Mouse (Mus musculus) gonadal fat pad, adult 2 months (tissue): ENCODE measurements around the gene Olfr223. TPM values are rescaled to one million over a fixed set of nuclear protein-coding genes. Genes with fewer than 3 reads are reported as not detected.
"Not testable (repeated sequence)": the region's sequence is repeated elsewhere in the genome, so short reads cannot be mapped to it uniquely, and the experiment has no call there.

Experiments
- DNase-seq: peaks from one replicate; pipeline ENCODE4 v3.0.0-alpha.2; 2012; ENCODE audit warnings: low read depth
- polyA plus RNA-seq: library from polyadenylated mRNA; depleted of rRNA; stranded (reverse); fragments of >200 nt; gene quantifications from 2 replicates; pipeline ENCODE4 v1.2.3, GENCODE M21; 2012; rRNA removed

Olfr223 gene
- polyA plus RNA-seq, 1 experiment = not detected

DNA sequence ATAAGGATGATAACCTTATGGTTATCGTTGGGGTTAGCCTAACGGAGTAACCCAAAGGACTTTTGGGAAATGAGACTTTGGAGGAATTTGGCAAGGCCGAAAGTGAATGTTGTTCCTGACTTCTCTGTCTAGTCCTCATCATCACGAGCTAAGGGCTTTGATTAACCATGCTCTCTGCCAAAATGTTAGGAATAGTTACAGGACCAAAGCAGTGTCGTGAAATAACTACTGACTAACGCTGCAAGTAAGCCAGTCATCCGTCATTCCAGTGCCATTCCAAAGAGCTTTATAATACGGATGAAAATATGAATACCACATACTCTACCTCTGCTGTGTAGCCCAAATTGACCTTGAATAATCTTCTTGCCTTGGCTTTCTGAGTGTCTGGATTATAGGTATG, 3.9 kb upstream of the Olfr223 start:
- DNase-seq = no peak

DNA sequence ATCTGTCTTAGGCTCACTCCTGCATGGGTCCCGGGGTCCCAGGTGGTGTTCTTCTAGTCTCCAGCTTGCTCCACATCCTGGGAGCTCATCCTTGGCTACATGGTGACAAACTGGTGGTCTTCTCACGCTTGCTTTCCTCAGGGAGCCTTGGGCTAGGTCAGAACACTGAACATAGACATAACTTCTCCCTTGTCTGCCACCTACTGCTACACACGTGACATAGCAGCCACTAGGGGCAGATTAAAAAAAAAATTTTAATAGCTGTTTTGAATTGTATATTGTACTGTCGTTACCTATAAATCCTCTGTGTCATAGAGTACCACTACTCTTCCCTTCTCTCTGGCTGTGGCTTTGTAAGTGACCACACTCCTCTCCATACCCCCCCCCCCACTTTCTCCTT, 3.0 kb upstream of the Olfr223 start:
- DNase-seq = no peak

DNA sequence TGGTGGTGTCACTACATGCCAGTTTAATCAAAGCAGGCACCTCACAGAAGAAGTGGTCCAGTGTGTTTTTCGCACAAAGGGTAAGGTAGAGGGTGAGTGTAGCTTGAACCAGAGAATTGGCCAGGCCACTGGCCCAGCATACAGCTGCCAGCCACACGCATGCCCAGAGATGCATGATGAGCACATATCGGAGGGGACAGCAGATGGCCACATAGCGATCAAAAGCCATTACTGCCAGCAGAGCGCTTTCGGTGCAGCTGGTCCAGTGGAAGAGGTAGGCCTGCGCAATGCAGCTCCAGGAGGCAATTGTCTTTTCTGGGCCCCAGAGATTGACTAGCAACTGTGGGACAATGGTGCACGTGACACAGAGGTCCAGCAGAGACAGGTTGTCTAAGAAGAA, 3.6 kb downstream of the Olfr223 start:
- no peak for DNase-seq

DNA sequence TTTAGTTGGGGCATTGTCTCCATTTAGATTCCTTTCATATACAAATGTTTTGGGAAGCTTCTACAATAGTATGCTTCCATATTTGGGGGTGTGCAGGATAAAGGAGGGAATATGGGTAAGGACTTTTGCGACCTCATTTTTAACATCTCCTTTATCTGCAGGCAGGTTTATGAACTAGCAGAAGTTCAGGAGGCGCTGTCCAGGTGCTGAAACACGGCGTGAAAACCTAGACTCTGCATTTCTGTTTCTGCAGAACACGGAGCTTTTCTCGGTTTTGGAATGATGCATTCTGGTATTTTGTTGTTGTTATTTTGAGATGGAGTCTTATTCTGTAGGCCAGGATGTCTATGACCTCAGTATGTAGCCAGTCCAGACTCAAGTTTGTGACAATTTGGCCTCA, 8.6 kb downstream of the Olfr223 start:
- DNase-seq = no peak

DNA sequence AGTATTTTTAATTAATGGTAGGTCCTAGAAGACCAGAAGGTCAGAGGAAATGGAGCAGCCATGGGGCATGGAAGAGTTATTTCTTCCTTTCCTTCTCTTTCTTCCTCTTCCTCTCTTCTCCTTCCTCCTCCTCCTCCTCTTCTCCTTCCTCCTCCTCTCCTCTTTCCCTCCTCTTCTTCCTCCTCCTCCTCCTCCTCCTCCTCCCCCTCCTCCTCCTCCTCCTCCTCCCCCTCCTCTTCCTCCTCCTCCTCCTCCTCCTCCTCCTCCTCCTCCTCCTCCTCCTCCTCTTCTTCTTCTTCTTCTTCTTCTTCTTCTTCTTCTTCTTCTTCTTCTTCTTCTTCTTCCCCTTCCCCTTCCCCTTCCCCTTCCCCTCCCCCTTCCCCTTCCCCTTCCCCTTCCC, 17.0 kb downstream of the Olfr223 start, which contains the start of gene Olfr222:
Gene Olfr222, minus strand, starts transcription at position 101 of the 400 bp plus-strand sequence.
- not testable (repeated sequence) for DNase-seq

DNA sequence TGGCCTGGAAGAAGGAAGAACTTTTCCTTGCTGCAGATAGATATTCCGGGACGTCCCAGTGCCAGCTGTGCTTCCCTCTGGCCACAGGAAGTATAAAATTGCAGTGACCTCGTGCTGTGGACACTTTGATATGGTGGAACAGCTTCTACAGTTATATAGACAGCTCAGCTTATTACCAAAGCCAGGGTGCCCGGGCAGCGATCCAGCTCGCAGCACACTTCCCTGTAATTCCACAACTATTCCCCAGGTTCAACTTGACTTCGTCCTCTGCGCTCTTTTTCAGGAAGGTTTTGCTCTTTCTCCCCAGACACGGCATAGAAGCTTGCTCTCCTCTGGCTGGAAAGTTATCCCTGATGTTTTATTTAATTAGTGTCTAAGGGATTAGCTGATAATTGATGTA, 17.4 kb downstream of the Olfr223 start:
- no peak for DNase-seq

DNA sequence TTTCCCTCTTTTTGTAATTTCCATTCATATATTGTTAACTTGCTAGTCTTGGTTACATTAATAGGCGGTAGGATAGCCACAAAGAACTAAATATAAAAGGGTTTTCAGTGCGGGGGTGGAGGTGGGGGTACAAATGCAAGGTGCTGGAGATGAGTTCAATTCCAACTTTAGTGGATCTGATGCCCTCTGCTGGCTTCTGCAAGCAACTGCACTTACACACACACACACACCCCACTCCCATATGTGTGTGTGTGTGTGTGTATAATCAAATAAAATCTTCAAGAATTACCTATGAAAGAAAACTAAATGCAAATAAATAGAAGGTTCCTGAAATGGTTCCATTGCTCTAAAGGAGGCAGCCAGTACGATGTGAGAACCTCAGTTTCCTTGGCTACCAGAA, 23.8 kb downstream of the Olfr223 start:
- no peak for DNase-seq

DNA sequence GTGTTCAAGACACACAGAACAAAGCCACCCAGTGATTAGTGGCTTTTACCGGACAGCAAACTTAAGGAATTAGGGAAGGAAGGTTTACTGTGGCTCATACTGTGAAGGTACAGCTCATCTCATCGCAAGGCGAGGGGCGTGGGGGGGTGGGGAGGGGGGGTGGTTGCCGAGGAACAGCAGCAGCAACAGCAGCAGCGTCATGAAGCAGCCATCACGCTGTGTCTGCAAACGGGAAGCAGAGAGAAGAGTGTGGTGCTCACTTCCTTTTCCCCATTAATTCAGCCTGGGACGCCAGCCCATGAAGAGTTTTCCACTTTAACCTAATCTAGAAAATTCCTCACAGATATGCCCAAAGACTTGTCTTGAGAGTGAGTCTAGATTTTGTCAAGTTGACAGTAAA, 30.3 kb downstream of the Olfr223 start:
- no peak for DNase-seq

DNA sequence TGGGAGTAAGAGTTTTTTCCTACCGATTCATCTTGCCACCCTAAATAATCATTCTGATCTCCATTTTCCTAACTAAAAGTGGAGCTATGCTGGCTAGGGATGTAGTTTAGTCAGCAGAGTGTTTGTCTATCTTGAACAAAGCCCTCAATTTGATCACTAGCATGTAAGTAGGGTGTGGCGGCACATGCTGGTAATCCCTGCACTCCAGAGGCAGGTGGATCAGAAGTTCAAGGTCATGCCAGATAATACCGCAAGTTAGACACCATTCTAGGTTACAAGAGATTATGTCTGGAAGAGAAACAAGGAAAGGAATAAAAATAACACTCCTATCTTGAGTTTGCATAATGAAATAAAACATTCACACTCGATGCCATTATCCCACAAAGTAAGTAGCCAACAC, 30.8 kb downstream of the Olfr223 start:
- no peak for DNase-seq

DNA sequence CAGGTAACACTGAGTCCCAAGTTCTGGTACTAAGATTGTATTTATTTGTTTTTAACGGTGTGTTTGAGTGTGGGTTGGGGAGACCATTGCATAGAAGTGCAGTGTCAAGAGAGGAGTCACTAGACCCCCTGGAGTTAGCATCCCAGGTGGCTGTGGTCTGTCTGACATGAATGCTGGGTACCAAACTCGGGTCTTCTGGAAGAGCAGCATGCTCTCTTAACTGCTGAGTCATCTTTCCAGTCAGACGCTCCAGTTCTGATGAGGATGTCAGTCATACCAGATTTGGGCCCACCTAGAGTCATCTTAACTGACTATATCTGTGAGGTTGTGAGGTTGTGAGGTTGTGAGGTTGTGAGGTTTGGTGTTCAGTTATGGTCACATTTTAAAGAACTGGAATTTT, 32.2 kb downstream of the Olfr223 start:
- DNase-seq = no peak

DNA sequence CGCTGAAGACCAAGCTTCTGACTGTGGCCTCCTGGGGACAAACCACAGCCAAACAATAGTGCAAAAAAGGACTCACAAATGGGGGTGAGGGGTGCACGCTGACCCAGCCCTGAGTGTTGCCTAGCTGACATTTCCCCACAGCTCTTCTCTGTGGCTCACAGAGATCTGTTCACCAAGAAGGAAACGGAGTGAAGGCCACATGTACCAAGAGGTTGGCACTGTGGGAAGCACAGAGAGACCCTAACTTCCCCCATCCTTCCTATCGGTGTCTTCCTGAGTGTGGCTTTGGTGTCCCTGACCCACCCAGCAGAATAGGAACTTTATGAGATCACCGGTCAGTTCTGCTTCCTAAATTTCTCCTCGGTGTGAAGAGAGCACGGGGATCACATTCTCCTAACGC, 38.6 kb downstream of the Olfr223 start:
- DNase-seq = no peak

DNA sequence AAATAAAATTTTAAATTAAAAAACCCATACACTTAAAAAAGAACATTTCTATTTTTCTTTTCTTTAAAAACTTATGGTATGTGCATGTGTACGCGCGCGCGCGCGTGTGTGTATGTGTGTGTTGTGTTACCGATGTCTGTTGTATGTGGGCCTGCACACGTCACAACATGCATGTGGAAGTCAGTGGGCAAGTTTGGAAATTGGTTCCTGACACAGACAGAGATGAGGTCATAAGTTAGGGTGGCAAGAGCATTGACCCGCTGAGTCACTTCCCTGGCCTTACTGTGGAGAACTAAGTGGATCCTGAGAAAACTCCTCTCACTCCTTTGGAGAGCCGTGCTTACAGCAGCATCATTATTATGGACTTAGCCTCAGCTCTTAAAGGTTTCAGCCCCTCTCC, 39.0 kb downstream of the Olfr223 start:
- DNase-seq = no peak

DNA sequence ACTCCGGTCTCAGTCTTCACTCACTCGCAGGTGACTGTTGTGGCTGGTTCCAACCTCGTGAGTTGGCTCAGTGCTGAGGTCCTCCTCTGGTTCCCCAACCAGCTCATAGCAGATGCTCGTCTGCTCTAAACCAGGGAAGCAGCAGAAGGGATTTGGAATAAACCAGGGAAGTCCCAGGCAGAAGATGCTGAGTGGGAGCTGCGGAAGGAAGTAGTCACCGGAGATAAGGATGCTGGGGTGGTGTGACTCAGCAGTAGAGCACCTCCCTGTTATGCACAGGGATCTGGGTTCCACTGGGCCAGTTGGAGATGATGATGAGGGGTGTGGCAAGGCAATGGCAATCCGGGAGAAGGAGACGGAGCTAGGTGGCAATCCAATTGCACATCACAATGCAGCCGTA, 49.1 kb downstream of the Olfr223 start:
- DNase-seq = no peak

DNA sequence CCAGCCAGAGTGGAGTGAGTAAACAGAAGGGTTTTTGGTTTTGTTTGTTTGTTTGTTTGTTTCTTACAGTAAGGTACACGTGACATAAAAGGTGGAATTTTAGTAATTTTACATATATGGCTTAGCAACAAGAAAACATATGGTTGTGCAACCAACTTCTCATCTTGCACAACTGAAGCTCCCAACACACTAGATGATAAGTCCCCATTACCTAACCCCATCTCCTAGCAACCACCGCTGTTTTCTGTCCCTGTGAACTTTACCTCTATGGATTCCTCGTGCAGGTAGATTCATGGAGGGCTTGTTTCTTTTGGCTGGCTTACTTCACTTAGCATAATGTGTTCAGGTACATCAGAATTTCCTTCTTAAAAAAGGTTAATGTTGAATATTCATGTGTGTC, 49.7 kb downstream of the Olfr223 start:
- DNase-seq = no peak

DNA sequence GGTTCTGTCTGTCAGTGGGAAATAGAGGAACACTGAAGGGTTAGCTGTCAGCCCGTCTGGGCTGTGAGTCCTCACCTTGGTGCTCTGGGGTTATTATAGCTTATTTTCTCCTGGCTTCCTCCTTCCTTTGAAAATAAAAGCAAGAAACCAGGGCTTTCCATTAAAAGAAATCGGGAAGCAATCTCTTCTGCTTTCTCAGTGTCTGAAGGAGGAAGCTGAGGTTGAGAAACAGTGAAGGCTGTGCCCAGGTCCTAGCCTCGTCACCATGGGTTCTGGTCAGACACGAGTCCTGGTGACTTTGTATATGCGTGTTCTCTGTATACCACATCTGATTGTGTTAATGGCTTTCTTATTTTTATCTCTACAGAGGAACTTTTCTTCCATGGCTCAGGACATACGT, 50.6 kb downstream of the Olfr223 start:
- DNase-seq = no peak

DNA sequence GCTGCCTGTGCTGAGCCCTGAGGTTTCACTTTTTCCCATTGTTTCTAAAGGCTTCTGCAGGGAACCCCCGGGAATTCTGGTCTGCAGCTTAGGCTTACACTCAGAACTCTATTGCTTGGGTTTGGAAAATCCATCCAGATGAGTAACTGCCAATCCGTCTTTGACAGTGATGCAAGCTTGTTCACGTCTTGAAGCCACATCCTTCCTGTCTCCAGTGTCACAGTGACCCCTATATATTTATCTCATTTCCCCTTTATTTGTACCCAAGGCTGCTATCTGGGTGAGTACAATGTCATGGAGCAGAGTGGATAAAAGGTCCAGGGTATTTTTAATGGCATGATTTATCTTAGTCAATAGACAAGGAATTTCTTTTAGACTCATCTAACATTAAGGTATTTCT, 51.8 kb downstream of the Olfr223 start, which contains the start of gene Nlrp3:
Gene Nlrp3, plus strand, starts transcription at position 245 of the 400 bp plus-strand sequence.
- DNase-seq = no peak

DNA sequence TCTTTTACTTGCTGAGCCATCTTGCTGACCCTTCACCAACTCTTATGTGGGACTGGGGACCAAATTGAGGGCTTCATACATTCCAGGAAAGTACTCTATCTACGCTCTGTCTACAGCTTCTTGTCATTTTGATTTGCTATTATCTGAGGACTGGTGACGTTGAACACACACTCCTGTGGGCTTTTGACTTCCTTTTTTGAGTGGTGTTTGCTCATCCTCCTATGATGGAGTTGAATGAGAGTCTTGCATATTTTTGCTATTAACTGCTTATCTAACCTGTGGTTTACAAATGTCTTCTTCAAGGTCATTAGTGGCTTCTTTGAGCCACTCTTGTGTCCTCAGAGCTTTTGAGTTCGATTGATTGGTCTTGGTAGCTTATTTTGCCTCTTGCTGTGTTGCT, 53.0 kb downstream of the Olfr223 start:
- no peak for DNase-seq

Other genes with a start within 250 kb of the Olfr223 start
- gene Prss38, start 217.6 kb downstream of the Olfr223 start, polyA plus RNA-seq = not detected in 2 replicates
- 4.4 and 4.6 TPM in 2 replicates for gene Jmjd4, start 143.2 kb downstream of the Olfr223 start, polyA plus RNA-seq
- 67.1 and 68.1 TPM in 2 replicates for gene Snap47, start 142.1 kb downstream of the Olfr223 start, polyA plus RNA-seq
- 0.96 and 0.99 TPM in 2 replicates for gene Zfp867, start 120.8 kb downstream of the Olfr223 start, polyA plus RNA-seq
- gene Zkscan17, start 66.5 kb downstream of the Olfr223 start, polyA plus RNA-seq = 8.0 and 11.8 TPM in 2 replicates
- gene Nlrp3, start 51.7 kb downstream of the Olfr223 start, polyA plus RNA-seq = 0.50 and 0.57 TPM in 2 replicates
- gene Olfr222, start 17.1 kb downstream of the Olfr223 start, polyA plus RNA-seq = not detected in 2 replicates
- 127 and 130 TPM in 2 replicates for gene Mprip, start 68.0 kb upstream of the Olfr223 start, polyA plus RNA-seq
- gene Pld6, start 194.4 kb upstream of the Olfr223 start, polyA plus RNA-seq = 2.0 and 2.2 TPM in 2 replicates
- 38.4 and 43.6 TPM in 2 replicates for gene Flcn, start 216.7 kb upstream of the Olfr223 start, polyA plus RNA-seq
- 30.5 and 39.2 TPM in 2 replicates for gene Nt5m, start 246.2 kb upstream of the Olfr223 start, polyA plus RNA-seq
- 24.4 and 27.1 TPM in 2 replicates for gene Cops3, start 246.5 kb upstream of the Olfr223 start, polyA plus RNA-seq